Mouse (Mus musculus): ENCODE data around the gene Stau1. TPM values are rescaled to one million over a fixed set of nuclear protein-coding genes. Genes with fewer than 3 reads are reported as not detected.
A peak's percentile ranks its signal among the peaks of the same experiment; 100 is the strongest.

Stau1 gene
- 87.9 and 91.6 TPM in 2 replicates for polyA plus RNA-seq (2016; fragmentation: Nextera tagmentation; extraction: Ambion mirVana)

DNA sequence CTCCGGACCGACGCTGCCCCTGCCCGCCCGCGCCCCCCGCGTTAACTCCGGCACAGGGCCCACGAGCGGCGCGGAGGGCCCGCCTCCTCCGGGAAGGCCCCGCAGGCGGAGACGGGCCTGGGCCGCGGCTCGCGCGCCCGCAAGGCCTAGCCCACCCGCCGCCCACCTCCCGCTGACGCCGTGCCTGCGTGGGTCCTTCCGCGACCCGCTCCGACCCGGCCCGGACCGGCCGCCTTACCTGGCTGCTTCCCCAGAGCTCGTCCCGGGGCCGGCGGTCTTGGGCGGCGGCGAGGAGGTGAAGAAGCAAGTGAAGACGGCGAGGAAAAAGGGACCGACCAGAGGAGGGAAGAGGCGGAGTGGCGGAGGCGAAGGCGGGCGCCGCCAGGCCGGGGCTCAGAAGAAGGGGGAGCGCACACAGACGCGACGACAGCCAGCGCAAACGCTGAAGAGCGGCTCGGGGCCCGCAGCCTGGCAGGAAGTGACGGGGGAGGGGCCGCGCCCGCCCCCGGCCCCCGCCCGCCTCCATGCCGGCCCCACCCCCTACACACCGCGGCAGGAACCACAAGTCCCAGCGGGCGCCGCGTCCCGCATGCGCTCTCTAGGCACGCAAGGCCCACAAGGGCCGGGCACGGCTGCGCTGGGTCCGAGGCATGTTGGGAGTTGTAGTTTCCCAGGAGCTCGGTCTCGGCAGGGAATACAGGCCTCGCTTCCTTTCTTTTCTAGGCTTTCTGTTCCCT, at the start of gene Stau1:
Gene Stau1, minus strand, starts transcription at position 504 of the 737 bp plus-strand sequence.
- WGBS: under 1% methylated on average over 87 of the region's 88 CpGs
- Histone ChIP-seq H3K27ac (peak within 1 kb of the TSS; percentile 96), H3K27me3 (ENCODE audit: poor library complexity, severe bottlenecking) (no peaks in the 10 kb centered on the region), H3K4me1 (peaks cover 43% of the 10 kb centered on the region), H3K4me3 (peak within 1 kb of the TSS; percentile 99), H3K36me3 (replicated peaks) (peaks cover under 1% of the 10 kb centered on the region; the same call in 1 of the 2 replicates), H3K9me3 (no peaks in the 10 kb centered on the region)
- DNase-seq (ENCODE audit: extremely low spot score, low spot score): peak; percentile 96

GRCm38 (mm10) chr2:167043400-167044121, 47.5 kb upstream of the Stau1 start:
- peak overlapping the region; percentile 31; the same call in 1 of the 2 replicates for H3K27ac ChIP-seq
- WGBS: 92% methylated on average over 12 of the region's 12 CpGs
- no peak overlapping the region for H3K4me3 ChIP-seq
- no peaks in the 10 kb centered on the region for H3K9me3 ChIP-seq
- H3K36me3 ChIP-seq (replicated peaks): peaks cover 98% of the 10 kb centered on the region
- H3K4me1 ChIP-seq: no peaks in the 10 kb centered on the region
- no peak for DNase-seq (ENCODE audit: extremely low spot score, low spot score)
- H3K27me3 ChIP-seq (ENCODE audit: poor library complexity, severe bottlenecking): no peaks in the 10 kb centered on the region

DNA sequence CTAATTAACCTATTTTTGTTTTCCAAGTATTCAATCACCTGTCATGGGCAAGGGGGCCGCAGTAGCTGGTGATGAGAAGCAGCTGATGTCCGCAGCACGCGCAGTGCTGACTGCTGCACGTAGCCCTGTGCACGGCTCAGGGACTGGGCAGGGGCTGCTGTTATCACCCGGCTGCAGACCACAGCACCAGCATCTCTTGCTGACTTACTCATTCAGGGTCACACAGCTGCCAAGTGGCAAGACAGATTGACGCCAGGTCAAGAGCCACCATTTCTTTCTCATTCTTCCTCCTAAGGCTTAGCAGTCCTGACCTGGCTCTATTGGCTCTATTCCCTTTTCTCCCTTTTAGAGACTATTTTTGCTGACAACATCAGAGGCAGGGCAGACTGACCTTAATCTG, 43.3 kb upstream of the Stau1 start:
- peaks cover 100% of the 10 kb centered on the region for H3K36me3 ChIP-seq (replicated peaks)
- no peaks in the 10 kb centered on the region for H3K4me1 ChIP-seq
- H3K4me3 ChIP-seq: no peak overlapping the region
- WGBS: 91% methylated on average over 8 of the region's 8 CpGs
- no peak for DNase-seq (ENCODE audit: extremely low spot score, low spot score)
- H3K9me3 ChIP-seq: no peaks in the 10 kb centered on the region
- no peaks in the 10 kb centered on the region for H3K27me3 ChIP-seq (ENCODE audit: poor library complexity, severe bottlenecking)
- no peak overlapping the region for H3K27ac ChIP-seq

- Histone ChIP-seq H3K9me3 (no peaks in the 10 kb centered on the region), H3K4me3 (no peak overlapping the region), H3K36me3 (replicated peaks) (peaks cover 100% of the 10 kb centered on the region), H3K4me1 (no peaks in the 10 kb centered on the region), H3K27ac (0 out of 2 replicates have a peak overlapping the region, but pooled peaks have one; percentile 20), H3K27me3 (ENCODE audit: poor library complexity, severe bottlenecking) (no peaks in the 10 kb centered on the region)
- DNase-seq (ENCODE audit: extremely low spot score, low spot score): no peak
- 93% methylated on average over 7 of the region's 7 CpGs for WGBS
Observed at GRCm38 (mm10) chr2:167038716-167039115, 42.6 kb upstream of the Stau1 start.

DNA sequence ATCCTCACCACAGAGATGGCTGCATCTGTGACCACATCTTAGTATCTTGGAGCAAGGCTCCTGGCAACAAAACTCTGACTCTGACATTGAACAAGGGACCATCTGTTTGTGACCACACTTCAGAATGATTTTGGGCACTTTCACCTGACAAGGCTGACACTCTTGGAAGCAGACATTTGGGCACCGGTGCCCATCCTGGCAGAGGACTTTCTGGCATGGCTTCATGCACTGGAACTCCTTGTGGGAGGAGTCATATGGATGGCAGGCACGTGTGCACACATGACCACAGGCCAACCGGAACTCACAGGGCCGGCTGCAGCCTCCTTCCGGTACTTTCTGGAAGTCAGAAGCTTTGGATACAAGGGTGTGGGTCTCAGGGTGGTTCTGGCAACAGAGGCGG, 42.2 kb upstream of the Stau1 start:
- no peak for DNase-seq (ENCODE audit: extremely low spot score, low spot score)
- WGBS: 89% methylated on average over 6 of the region's 6 CpGs
- peaks cover 100% of the 10 kb centered on the region for H3K36me3 ChIP-seq (replicated peaks)
- no peaks in the 10 kb centered on the region for H3K27me3 ChIP-seq (ENCODE audit: poor library complexity, severe bottlenecking)
- H3K4me3 ChIP-seq: no peak overlapping the region
- H3K4me1 ChIP-seq: no peaks in the 10 kb centered on the region
- H3K27ac ChIP-seq: no peak overlapping the region
- H3K9me3 ChIP-seq: no peaks in the 10 kb centered on the region

DNA sequence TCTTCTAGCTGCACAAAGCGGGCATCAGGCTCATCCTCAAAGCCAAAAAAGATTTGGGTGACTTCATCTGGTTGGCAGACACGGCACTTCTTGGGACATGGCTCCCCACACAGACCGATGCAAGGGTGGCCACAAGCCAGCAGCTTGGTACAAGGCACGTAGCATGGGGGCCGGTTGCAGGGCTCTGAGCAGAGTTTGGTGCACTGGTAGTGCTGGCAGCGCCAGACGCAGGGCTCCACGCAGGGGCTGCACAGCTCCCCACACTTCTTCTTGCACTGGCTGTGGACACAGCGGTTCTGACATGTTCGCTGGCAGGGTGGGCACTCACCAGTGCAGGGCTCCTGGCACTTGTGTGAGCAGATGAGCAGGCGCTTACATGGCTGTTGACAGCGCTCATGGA, 41.6 kb upstream of the Stau1 start:
- H3K27ac ChIP-seq: no peak overlapping the region
- WGBS: 95% methylated on average over 12 of the region's 12 CpGs
- no peaks in the 10 kb centered on the region for H3K4me1 ChIP-seq
- DNase-seq (ENCODE audit: extremely low spot score, low spot score): no peak
- no peaks in the 10 kb centered on the region for H3K27me3 ChIP-seq (ENCODE audit: poor library complexity, severe bottlenecking)
- H3K9me3 ChIP-seq: no peaks in the 10 kb centered on the region
- peaks cover 100% of the 10 kb centered on the region for H3K36me3 ChIP-seq (replicated peaks)
- no peak overlapping the region for H3K4me3 ChIP-seq

- Histone ChIP-seq H3K27me3 (ENCODE audit: poor library complexity, severe bottlenecking) (no peaks in the 10 kb centered on the region), H3K4me1 (no peaks in the 10 kb centered on the region), H3K36me3 (replicated peaks) (peaks cover 100% of the 10 kb centered on the region), H3K27ac (no peak overlapping the region), H3K4me3 (no peak overlapping the region), H3K9me3 (no peaks in the 10 kb centered on the region)
- no peak for DNase-seq (ENCODE audit: extremely low spot score, low spot score)
- WGBS: 93% methylated on average over 4 of the region's 4 CpGs
Observed at GRCm38 (mm10) chr2:167030507-167030906, 34.4 kb upstream of the Stau1 start.

DNA sequence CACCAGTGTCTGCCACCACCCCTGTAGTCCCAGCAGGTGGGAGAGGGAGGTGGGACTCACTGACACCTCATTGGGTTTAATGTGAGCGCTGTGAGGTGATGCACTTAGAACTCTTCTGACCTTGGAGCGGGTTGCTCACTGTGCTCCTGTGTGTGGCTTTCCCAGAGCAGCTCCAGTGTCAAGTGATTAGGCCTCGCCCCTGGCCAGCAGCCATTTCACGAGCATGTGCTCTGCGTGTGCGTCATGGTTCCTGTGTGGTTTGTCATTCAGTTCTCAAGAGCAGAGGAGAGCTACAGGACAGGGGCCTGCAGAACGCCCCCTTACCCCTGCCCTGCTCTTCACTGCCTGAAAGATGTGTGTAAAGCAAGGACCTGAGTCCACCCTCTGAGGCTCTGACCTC, 32.5 kb upstream of the Stau1 start:
- 95% methylated on average over 7 of the region's 7 CpGs for WGBS
- Histone ChIP-seq H3K27ac (no peak overlapping the region), H3K4me1 (no peaks in the 10 kb centered on the region), H3K36me3 (replicated peaks) (peaks cover 99% of the 10 kb centered on the region), H3K4me3 (no peak overlapping the region), H3K9me3 (no peaks in the 10 kb centered on the region), H3K27me3 (ENCODE audit: poor library complexity, severe bottlenecking) (no peaks in the 10 kb centered on the region)
- no peak for DNase-seq (ENCODE audit: extremely low spot score, low spot score)

DNA sequence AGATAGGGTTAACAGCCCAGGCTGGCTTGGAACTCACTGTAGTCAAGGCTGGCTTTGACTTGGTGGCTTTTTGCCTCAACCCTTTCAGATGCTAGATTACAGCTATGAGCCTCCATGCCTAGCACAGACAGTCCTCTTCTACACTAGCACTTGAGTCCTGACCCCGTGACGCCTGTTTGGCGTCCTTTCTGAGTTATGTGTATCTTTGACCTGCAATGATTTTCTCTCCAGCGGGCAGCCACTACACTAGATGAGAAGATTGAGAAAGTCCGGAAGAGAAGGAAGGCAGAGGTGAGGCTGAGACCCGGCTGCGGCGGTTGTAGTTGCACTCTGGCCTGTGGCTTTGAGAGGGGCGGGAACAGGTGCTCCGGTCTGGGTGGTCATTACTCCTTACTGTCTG, 23.3 kb upstream of the Stau1 start:
- H3K36me3 ChIP-seq (replicated peaks): peaks cover 74% of the 10 kb centered on the region
- no peak for DNase-seq (ENCODE audit: extremely low spot score, low spot score)
- no peaks in the 10 kb centered on the region for H3K9me3 ChIP-seq
- H3K27me3 ChIP-seq (ENCODE audit: poor library complexity, severe bottlenecking): no peaks in the 10 kb centered on the region
- H3K4me1 ChIP-seq: peaks cover 25% of the 10 kb centered on the region
- H3K4me3 ChIP-seq: no peak overlapping the region
- WGBS: 95% methylated on average over 10 of the region's 10 CpGs
- H3K27ac ChIP-seq: no peak overlapping the region

DNA sequence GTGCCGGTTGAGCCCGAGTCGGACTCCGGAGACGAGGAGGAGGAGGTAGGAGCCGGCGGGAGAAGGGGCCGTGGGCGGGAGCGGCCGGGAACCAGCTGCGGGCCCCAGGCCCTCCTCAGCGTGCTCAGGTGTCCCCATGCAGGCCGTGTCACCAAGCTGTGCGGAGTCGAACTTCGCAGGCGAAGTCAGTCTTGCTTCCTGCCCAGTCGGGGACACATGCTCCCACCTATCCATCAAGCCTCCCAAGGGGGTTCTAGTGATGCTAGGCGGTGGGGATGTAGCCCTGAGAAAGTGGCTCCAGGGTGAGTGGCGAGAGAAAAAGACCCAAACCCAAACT, 19.3 kb upstream of the Stau1 start:
- no peak for DNase-seq (ENCODE audit: extremely low spot score, low spot score)
- Histone ChIP-seq H3K36me3 (replicated peaks) (peaks cover 36% of the 10 kb centered on the region), H3K4me1 (peaks cover 25% of the 10 kb centered on the region), H3K27me3 (ENCODE audit: poor library complexity, severe bottlenecking) (no peaks in the 10 kb centered on the region), H3K4me3 (peak overlapping the region; percentile 85), H3K27ac (peak overlapping the region; percentile 87), H3K9me3 (no peaks in the 10 kb centered on the region)
- WGBS: 1% methylated on average over 21 of the region's 21 CpGs

GRCm38 (mm10) chr2:167014702-167015381, 18.7 kb upstream of the Stau1 start, which contains the start of gene Ddx27:
Gene Ddx27 (plus strand): TSS chr2:167015193.
- H3K9me3 ChIP-seq: no peaks in the 10 kb centered on the region
- peak; percentile 93 for DNase-seq (ENCODE audit: extremely low spot score, low spot score)
- peaks cover 25% of the 10 kb centered on the region for H3K4me1 ChIP-seq
- no peaks in the 10 kb centered on the region for H3K27me3 ChIP-seq (ENCODE audit: poor library complexity, severe bottlenecking)
- WGBS: 2% methylated on average over 37 of the region's 37 CpGs
- peak within 1 kb of the TSS; percentile 85 for H3K4me3 ChIP-seq
- H3K27ac ChIP-seq: peak within 1 kb of the TSS; percentile 87
- H3K36me3 ChIP-seq (replicated peaks): peaks cover 31% of the 10 kb centered on the region

GRCm38 (mm10) chr2:167010546-167010945, 14.4 kb upstream of the Stau1 start:
- no peak for DNase-seq (ENCODE audit: extremely low spot score, low spot score)
- H3K4me1 ChIP-seq: peaks cover 5% of the 10 kb centered on the region
- 92% methylated on average over 3 of the region's 3 CpGs for WGBS
- no peak overlapping the region for H3K27ac ChIP-seq
- no peaks in the 10 kb centered on the region for H3K36me3 ChIP-seq (replicated peaks)
- no peaks in the 10 kb centered on the region for H3K9me3 ChIP-seq
- no peaks in the 10 kb centered on the region for H3K27me3 ChIP-seq (ENCODE audit: poor library complexity, severe bottlenecking)
- no peak overlapping the region for H3K4me3 ChIP-seq

DNA sequence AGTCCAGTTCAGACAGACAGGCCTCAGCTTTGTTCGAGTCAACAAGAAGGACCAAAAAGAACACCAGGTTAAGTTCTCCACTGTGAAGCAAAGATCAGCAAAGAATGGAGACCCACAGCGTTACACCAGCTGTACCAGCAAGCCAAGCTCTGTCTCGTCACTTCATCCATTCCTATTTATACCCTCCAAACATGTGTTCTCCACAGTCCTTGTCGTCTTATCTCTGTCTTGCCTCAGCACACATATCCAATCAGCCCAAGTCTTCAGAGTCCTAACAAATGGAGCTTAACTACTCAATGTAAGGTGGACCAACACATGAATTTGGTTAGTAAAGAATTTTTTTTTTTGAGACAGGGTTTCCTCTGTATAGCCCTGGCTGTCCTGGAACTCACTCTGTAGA, 13.4 kb upstream of the Stau1 start:
- WGBS: 83% methylated on average over 4 of the region's 4 CpGs

More for the DNA sequence above, 13.4 kb upstream of the Stau1 start:
- no peaks in the 10 kb centered on the region for H3K9me3 ChIP-seq
- H3K4me3 ChIP-seq: no peak overlapping the region
- no peak for DNase-seq (ENCODE audit: extremely low spot score, low spot score)
- no peaks in the 10 kb centered on the region for H3K36me3 ChIP-seq (replicated peaks)
- 0 out of 2 replicates have a peak, but pooled peaks cover under 1% of the 10 kb centered on the region for H3K4me1 ChIP-seq
- H3K27ac ChIP-seq: no peak overlapping the region
- H3K27me3 ChIP-seq (ENCODE audit: poor library complexity, severe bottlenecking): no peaks in the 10 kb centered on the region
